Mouse (Mus musculus): ENCODE data around the gene Rnf2.

DNA sequence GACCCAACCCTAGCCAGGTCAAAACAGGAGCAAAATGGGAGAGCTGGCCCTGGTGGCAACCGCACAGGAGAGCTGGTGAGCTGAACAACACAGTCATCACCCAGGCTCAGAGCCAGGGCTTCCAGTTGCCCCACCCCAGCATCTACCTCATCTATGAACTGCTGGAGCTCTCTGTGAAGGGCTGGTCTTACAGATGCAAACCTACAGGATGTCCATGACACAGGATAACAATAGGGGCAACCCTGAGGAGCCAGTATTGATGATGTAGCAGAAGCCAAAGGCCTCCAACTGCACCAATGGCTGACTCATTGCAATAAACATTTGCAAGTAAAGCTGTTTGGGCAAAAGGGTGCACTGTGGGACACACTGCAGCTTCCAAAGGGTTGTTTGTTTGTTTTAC lies 15.0 kb upstream of the Rnf2 start:
- TF ChIP-seq ZNF384 (IDR thresholded peaks at IDR 0.05; ENCODE audit: low read depth, low read length) (no peak), POLR2A (IDR thresholded peaks at IDR 0.05; ENCODE audit: control insufficient read depth in 1 of 2, insufficient read depth in 1 of 2, low read depth in 1 of 2, low read length in 2 of 2, poor library complexity in 1 of 2) (no peak), CHD2 (IDR thresholded peaks at IDR 0.05; ENCODE audit: low read length) (no peak), CTCF (IDR thresholded peaks at IDR 0.05 in 2 of 3, conservative IDR thresholded peaks at IDR 0.05 in 1 of 3; ENCODE audit: control insufficient read depth in 1 of 3, insufficient read depth in 1 of 3, low read depth in 2 of 3, low read length in 3 of 3, poor library complexity in 1 of 3, severe bottlenecking in 1 of 3) (no peak), NRF1 (IDR thresholded peaks at IDR 0.05; ENCODE audit: insufficient read depth, low read depth, low read length, poor library complexity, severe bottlenecking) (no peak), HCFC1 (IDR thresholded peaks at IDR 0.05; ENCODE audit: low read depth, low read length) (no peak), EP300 (IDR thresholded peaks at IDR 0.05; ENCODE audit: low read depth in 1 of 2, low read length in 2 of 2) (no peak), ZKSCAN1 (IDR thresholded peaks at IDR 0.05; ENCODE audit: low read depth, low read length) (no peak), GATA1 (IDR thresholded peaks at IDR 0.05; ENCODE audit: low read depth, low read length) (no peak), TAL1 (IDR thresholded peaks at IDR 0.05; ENCODE audit: low read length) (no peak)

All from MEL (cell line).